Mouse (Mus musculus) embryo, embryonic 11.5 days (tissue): ENCODE results near the gene Gm867.

Experiments
- DNase-seq: peaks from one replicate; pipeline ENCODE4 v3.0.0-alpha.2; 2012; ENCODE audit warnings: low read depth, low spot score

Gene Gm867

GRCm38 (mm10) chr10:75897373-75897772 lies 43.1 kb downstream of the Gm867 start:
- peak; percentile 61 for DNase-seq

DNA sequence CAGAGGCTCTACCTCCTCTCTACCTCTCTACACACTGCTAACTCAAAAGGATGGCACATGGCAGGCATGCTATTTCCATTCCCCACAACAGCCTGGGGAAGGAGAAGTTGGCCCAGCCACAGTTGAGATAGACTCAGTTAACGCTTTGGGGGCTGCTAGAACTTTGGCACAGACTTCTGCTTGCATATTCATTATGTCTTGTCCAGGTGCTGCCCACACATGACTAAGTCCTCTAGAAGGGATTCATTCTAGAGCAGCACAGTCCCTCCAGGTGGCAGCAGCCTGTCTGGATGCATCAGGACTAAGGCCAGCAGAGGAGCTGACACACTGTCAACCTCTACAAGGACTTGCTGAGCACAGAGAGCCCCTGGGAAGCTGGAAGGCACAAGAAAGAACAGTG lies 44.3 kb downstream of the Gm867 start:
- DNase-seq = no peak

DNA sequence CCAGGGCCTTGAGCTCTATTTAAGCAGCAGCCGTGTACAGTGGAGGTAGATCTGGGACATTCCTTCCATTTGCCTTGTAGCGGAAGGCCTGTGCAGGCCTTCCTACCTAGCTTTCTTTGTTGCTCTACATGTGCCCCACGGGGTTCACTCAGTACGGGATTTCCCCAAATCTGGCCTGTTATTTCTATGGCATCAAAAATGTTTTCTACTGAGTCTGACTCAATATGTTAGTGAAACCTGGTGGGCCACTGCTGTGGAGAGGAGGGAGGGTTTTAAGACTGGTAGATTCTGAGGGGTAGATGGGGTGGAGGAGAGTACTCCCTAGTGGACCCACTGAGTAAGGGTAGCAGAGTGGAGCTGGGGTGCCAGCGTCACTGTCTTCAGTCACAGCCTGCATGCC lies 44.7 kb downstream of the Gm867 start:
- DNase-seq = no peak

- no peak for DNase-seq
These were observed 45.9 kb downstream of the Gm867 start for GRCm38 (mm10) chr10:75894601-75895000.

DNA sequence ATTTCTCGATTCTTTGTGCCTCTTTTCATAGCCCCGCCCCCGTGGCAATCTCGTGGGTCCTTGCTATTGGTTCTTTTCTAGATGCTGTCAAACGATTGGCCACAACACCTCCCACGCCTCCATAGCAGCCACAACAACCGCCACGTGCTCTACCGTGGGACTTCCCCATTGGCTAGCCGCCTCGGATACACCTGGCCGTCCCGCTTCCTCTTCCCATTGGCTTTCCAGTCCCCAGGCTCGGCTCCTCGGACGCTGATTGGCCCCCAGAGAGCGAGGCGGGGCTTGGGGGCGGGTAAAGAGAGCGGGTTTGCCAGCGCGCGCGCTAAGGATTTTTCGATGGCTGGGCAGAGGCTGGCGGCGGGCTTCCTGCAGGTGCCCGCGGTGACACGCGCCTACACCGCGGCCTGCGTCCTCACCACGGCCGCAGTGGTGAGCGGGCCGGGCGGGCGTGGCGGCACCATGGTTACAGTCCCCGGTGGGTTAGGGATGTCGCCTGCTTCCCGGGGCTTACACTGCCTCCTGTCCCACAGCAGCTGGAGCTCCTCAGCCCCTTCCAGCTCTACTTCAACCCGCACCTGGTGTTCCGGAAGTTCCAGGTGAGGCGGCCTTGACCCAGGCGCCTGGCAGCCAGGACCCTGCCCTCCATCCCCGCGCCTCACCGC lies 47.3 kb downstream of the Gm867 start, which contains the start of gene Derl3:
Gene Derl3 (plus strand): TSS at position 325 of the 662 bp plus-strand sequence.
- peak; percentile 94 for DNase-seq

DNA sequence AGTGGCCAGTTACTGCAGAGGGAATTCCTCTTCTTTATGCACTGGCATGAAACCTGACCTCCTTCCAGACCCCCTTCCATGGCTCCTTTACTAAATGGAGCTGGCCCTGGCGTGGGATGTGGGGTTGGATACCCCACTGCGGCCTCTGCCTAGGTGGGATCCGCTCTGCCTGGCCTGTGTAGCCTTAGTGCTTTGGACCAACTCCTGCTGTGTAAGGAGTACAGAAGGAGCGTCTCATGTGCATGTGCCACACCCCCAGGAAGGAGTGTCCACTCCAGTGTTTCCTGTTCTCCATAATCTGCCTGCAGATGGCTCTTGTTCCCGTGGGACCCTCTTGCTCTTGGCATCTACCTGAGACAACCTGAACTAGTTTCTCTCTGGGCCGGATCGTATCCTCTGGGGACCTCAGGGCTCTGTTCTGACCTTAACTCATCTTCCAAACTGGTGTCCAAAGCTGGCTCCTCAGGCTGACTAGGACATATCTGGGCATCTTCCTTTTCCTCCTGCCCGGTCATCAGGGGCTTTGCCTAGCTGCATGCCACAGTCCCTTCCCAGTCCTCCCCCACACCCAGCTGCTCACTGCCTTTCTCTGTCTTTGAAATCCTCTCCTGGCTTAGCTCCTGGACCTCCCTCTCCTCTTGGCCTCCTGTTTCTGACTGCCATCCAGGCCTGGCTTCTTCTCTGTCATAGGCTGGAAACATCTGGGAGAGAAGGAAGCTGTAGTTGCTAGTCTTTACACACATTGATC lies 50.9 kb downstream of the Gm867 start:
- no peak for DNase-seq
